Mouse (Mus musculus) C2C12 (cell line): ENCODE results near the gene D430041D05Rik. TPM values are rescaled to one million over a fixed set of nuclear protein-coding genes. Genes with fewer than 3 reads are reported as not detected.

Experiments used
- H3K27me3 ChIP-seq: one replicate; pipeline ENCODE4 v1.6.1; 2011; ENCODE audit not compliant: control insufficient read depth, insufficient read depth, insufficient read length
- H3K36me3 ChIP-seq: one replicate; pipeline ENCODE4 v1.6.1; 2011; ENCODE audit not compliant: control insufficient read depth, insufficient read depth
- H3K4me3 ChIP-seq: one replicate; pipeline ENCODE4 v1.5.1; 2011; ENCODE audit warnings: mild to moderate bottlenecking, control low read depth; ENCODE audit not compliant: poor library complexity, insufficient read depth, severe bottlenecking
- H3K79me2 ChIP-seq: one replicate; pipeline ENCODE4 v1.6.1; 2011; ENCODE audit not compliant: control insufficient read depth, insufficient read depth
- H3K79me3 ChIP-seq: one replicate; pipeline ENCODE4 v1.6.1; 2011; ENCODE audit warnings: low read depth, control low read depth
- H3ac ChIP-seq: one replicate; pipeline ENCODE3; 2011; ENCODE audit warnings: low read depth; ENCODE audit not compliant: control insufficient read depth, insufficient read length
- CEBPB ChIP-seq: IDR thresholded peaks from one replicate; pipeline ENCODE4 v1.6.1; 2011; ENCODE audit warnings: low read depth, mild to moderate bottlenecking, control low read depth, moderate library complexity
- CTCF ChIP-seq: IDR thresholded peaks from one replicate; pipeline ENCODE4 v1.5.1; 2011; ENCODE audit not compliant: control insufficient read depth, insufficient read depth, insufficient read length
- FOSL1 ChIP-seq: IDR thresholded peaks from one replicate; pipeline ENCODE4 v1.8.0; 2011; ENCODE audit warnings: mild to moderate bottlenecking, low read length; ENCODE audit not compliant: poor library complexity, insufficient read depth, severe bottlenecking
- MAX ChIP-seq: IDR thresholded peaks from one replicate; pipeline ENCODE4 v1.6.1; 2011; ENCODE audit warnings: mild to moderate bottlenecking, control low read depth
- MYOD1 ChIP-seq: IDR thresholded peaks from one replicate; pipeline ENCODE4 v1.6.1; 2011; ENCODE audit warnings: low read depth; ENCODE audit not compliant: control insufficient read depth, insufficient read length
- MYOG ChIP-seq: IDR thresholded peaks from one replicate; pipeline ENCODE4 v1.6.1; 2011; ENCODE audit not compliant: control insufficient read depth, insufficient read length; ENCODE audit errors: extremely low read depth
- USF1 ChIP-seq: IDR thresholded peaks from one replicate; pipeline ENCODE4 v1.6.1; 2011; ENCODE audit warnings: low read depth, mild to moderate bottlenecking, control low read depth, moderate library complexity
- polyA plus RNA-seq: library from polyadenylated mRNA; unstranded; fragments of >200 nt; fragmentation: generic; extraction: Trizol; gene quantifications from one replicate; pipeline ENCODE4 v1.2.1, GENCODE M21; 2012; ENCODE audit warnings: missing spikeins

D430041D05Rik gene
- polyA plus RNA-seq, 1 experiment = 0.05 TPM

GRCm38 (mm10) chr2:104209408-104209807, 201.4 kb downstream of the D430041D05Rik start:
- no peaks in the 10 kb centered on the region for H3K36me3 ChIP-seq
- no peaks in the 10 kb centered on the region for H3K79me2 ChIP-seq
- no peak overlapping the region for H3K4me3 ChIP-seq
- H3K79me3 ChIP-seq = no peaks in the 10 kb centered on the region
- H3K27me3 ChIP-seq = no peaks in the 10 kb centered on the region
- H3ac ChIP-seq = no peak overlapping the region
- TF ChIP-seq FOSL1 = no peak

- Histone ChIP-seq H3ac (no peak overlapping the region), H3K79me3 (no peaks in the 10 kb centered on the region), H3K4me3 (no peak overlapping the region), H3K79me2 (no peaks in the 10 kb centered on the region), H3K27me3 (no peaks in the 10 kb centered on the region), H3K36me3 (no peaks in the 10 kb centered on the region)
- TF ChIP-seq MYOD1 = no peak
These were observed 202.4 kb downstream of the D430041D05Rik start for GRCm38 (mm10) chr2:104208415-104208814.

GRCm38 (mm10) chr2:104207948-104208347, 202.9 kb downstream of the D430041D05Rik start:
- no peak overlapping the region for H3ac ChIP-seq
- no peaks in the 10 kb centered on the region for H3K27me3 ChIP-seq
- no peaks in the 10 kb centered on the region for H3K79me2 ChIP-seq
- no peak overlapping the region for H3K4me3 ChIP-seq
- no peak for TF ChIP-seq MYOD1
- no peak for TF ChIP-seq USF1
- TF ChIP-seq MYOG = no peak
- TF ChIP-seq FOSL1 = no peak
- TF ChIP-seq CEBPB = no peak
- TF ChIP-seq CTCF = no peak
- TF ChIP-seq MAX = no peak
- H3K79me3 ChIP-seq = no peaks in the 10 kb centered on the region
- no peaks in the 10 kb centered on the region for H3K36me3 ChIP-seq

GRCm38 (mm10) chr2:104205623-104206022, 205.2 kb downstream of the D430041D05Rik start:
- H3K36me3 ChIP-seq = no peaks in the 10 kb centered on the region
- no peaks in the 10 kb centered on the region for H3K79me2 ChIP-seq
- no peak overlapping the region for H3K4me3 ChIP-seq
- H3ac ChIP-seq = no peak overlapping the region
- no peaks in the 10 kb centered on the region for H3K79me3 ChIP-seq
- no peak for TF ChIP-seq FOSL1
- TF ChIP-seq CTCF = no peak
- TF ChIP-seq MYOG = no peak
- no peak for TF ChIP-seq MYOD1
- no peak for TF ChIP-seq CEBPB
- TF ChIP-seq MAX = no peak
- TF ChIP-seq USF1 = no peak
- no peaks in the 10 kb centered on the region for H3K27me3 ChIP-seq

GRCm38 (mm10) chr2:104200211-104200610, 210.6 kb downstream of the D430041D05Rik start:
- Histone ChIP-seq H3K27me3 (no peaks in the 10 kb centered on the region), H3K79me3 (no peaks in the 10 kb centered on the region), H3K4me3 (no peak overlapping the region), H3K79me2 (no peaks in the 10 kb centered on the region), H3ac (no peak overlapping the region), H3K36me3 (no peaks in the 10 kb centered on the region)
- TF ChIP-seq CEBPB (no peak), MYOD1 (no peak), FOSL1 (no peak), CTCF (no peak), USF1 (no peak), MYOG (no peak), MAX (no peak)

GRCm38 (mm10) chr2:104198186-104198585, 212.6 kb downstream of the D430041D05Rik start:
- no peak for TF ChIP-seq MYOG
- TF ChIP-seq CTCF = no peak
- TF ChIP-seq USF1 = no peak
- no peak for TF ChIP-seq MYOD1
- no peak for TF ChIP-seq FOSL1
- no peak for TF ChIP-seq CEBPB
- no peak for TF ChIP-seq MAX
- no peaks in the 10 kb centered on the region for H3K36me3 ChIP-seq
- no peaks in the 10 kb centered on the region for H3K27me3 ChIP-seq
- no peak overlapping the region for H3K4me3 ChIP-seq
- no peaks in the 10 kb centered on the region for H3K79me3 ChIP-seq
- no peaks in the 10 kb centered on the region for H3K79me2 ChIP-seq
- H3ac ChIP-seq = no peak overlapping the region

GRCm38 (mm10) chr2:104197281-104197680, 213.5 kb downstream of the D430041D05Rik start:
- no peaks in the 10 kb centered on the region for H3K79me2 ChIP-seq
- H3K27me3 ChIP-seq = no peaks in the 10 kb centered on the region
- no peak overlapping the region for H3K4me3 ChIP-seq
- H3ac ChIP-seq = no peak overlapping the region
- H3K79me3 ChIP-seq = no peaks in the 10 kb centered on the region
- TF ChIP-seq MAX (no peak), MYOD1 (no peak), USF1 (no peak), MYOG (no peak), FOSL1 (no peak), CTCF (no peak), CEBPB (no peak)
- no peaks in the 10 kb centered on the region for H3K36me3 ChIP-seq
